Mouse (Mus musculus) heart, embryonic 16.5 days (tissue): Measurements from ENCODE around the gene C1ql2. TPM values are rescaled to one million over a fixed set of nuclear protein-coding genes. Genes with fewer than 3 reads are reported as not detected.

ENCODE experiments used
- ATAC-seq: fragments of 200-750 bp; cut with Nextera tagmentation; replicated peaks from 2 replicates; pipeline ENCODE4 v1.8.0; 2017; ENCODE audit warnings: moderate number of reproducible peaks; ENCODE audit not compliant: insufficient read depth, low FRiP score; ENCODE audit errors: extremely low read depth
- H3K27ac ChIP-seq: fragments of 300-500 bp; sonication (generic); 2 replicates; pipeline ENCODE4 v1.5.1; 2014; ENCODE audit warnings: mild to moderate bottlenecking, low read length, control low read depth, moderate library complexity
- H3K27me3 ChIP-seq: fragments of 300-500 bp; sonication (generic); 2 replicates; pipeline ENCODE4 v1.6.1; 2014; ENCODE audit warnings: low read length, mixed read lengths; ENCODE audit not compliant: control insufficient read depth, insufficient read depth
- H3K36me3 ChIP-seq: fragments of 300-500 bp; sonication (generic); 2 replicates; pipeline ENCODE4 v1.6.1; 2014; ENCODE audit not compliant: control insufficient read depth, insufficient read depth
- H3K4me1 ChIP-seq: fragments of 300-500 bp; sonication (generic); 2 replicates; pipeline ENCODE4 v1.6.1; 2014; ENCODE audit warnings: low read length, mixed read lengths; ENCODE audit not compliant: control insufficient read depth, insufficient read depth
- H3K4me2 ChIP-seq: fragments of 300-500 bp; sonication (generic); 2 replicates; pipeline ENCODE4 v1.6.1; 2014; ENCODE audit warnings: low read depth, mild to moderate bottlenecking, control low read depth, low read length
- H3K4me3 ChIP-seq: fragments of 300-500 bp; sonication (generic); 2 replicates; pipeline ENCODE4 v1.5.1; 2014; ENCODE audit warnings: mild to moderate bottlenecking, control low read depth, low read length
- H3K9ac ChIP-seq: fragments of 300-500 bp; sonication (generic); 2 replicates; pipeline ENCODE4 v1.6.1; 2014; ENCODE audit warnings: low read length, control low read depth
- H3K9me3 ChIP-seq: fragments of 300-500 bp; sonication (generic); replicated peaks from 2 replicates; pipeline ENCODE4 v1.6.1; 2016; ENCODE audit warnings: low read length; ENCODE audit not compliant: control insufficient read depth
- WGBS: fragments of 180-500 bp; shearing (Covaris S2); extraction: QIAGEN DNeasy Blood & Tissue Kit; methylation state at CpG from one replicate; pipeline ENCODE4 v1.1.7; 2014; 5-methylcytosine and 5-hydroxymethylcytosine counted together
- polyA plus RNA-seq: library from polyadenylated mRNA; unstranded; fragments of >200 nt; fragmentation: Nextera tagmentation; extraction: Ambion mirVana; gene quantifications from 2 replicates; pipeline ENCODE4 v1.2.1, GENCODE M21; 2015

Gene C1ql2
- polyA plus RNA-seq, 1 experiment from 2014 or later, result not detected

GRCm38 (mm10) chr1:120331841-120332240 is 8.5 kb upstream of the C1ql2 start:
- no peaks in the 10 kb centered on the region for H3K36me3 ChIP-seq
- ATAC-seq, result no peak
- WGBS, result 30% methylated on average over 6 of the region's 6 CpGs
- H3K9ac ChIP-seq, result no peak overlapping the region
- no peaks in the 10 kb centered on the region for H3K9me3 ChIP-seq
- H3K4me1 ChIP-seq, result no peaks in the 10 kb centered on the region
- H3K4me2 ChIP-seq, result no peak overlapping the region
- H3K4me3 ChIP-seq, result no peak overlapping the region
- H3K27ac ChIP-seq, result no peak overlapping the region
- peaks cover 17% of the 10 kb centered on the region for H3K27me3 ChIP-seq

- no peak overlapping the region for H3K9ac ChIP-seq
- WGBS, result 33% methylated on average over 7 of the region's 7 CpGs
- peaks cover 66% of the 10 kb centered on the region for H3K27me3 ChIP-seq
- ATAC-seq, result no peak
- H3K9me3 ChIP-seq, result no peaks in the 10 kb centered on the region
- no peak overlapping the region for H3K27ac ChIP-seq
- no peaks in the 10 kb centered on the region for H3K36me3 ChIP-seq
- H3K4me3 ChIP-seq, result no peak overlapping the region
- H3K4me1 ChIP-seq, result peaks cover 13% of the 10 kb centered on the region
- H3K4me2 ChIP-seq, result no peak overlapping the region
Observed at GRCm38 (mm10) chr1:120337970-120338369, 2.4 kb upstream of the C1ql2 start.

- WGBS, result under 1% methylated on average over 41 of the region's 41 CpGs
- Histone ChIP-seq H3K9me3 (no peaks in the 10 kb centered on the region), H3K27me3 (peaks cover 90% of the 10 kb centered on the region), H3K36me3 (no peaks in the 10 kb centered on the region), H3K4me3 (peak overlapping the region; percentile 40), H3K27ac (no peak overlapping the region), H3K4me1 (peaks cover 13% of the 10 kb centered on the region), H3K4me2 (peak overlapping the region; percentile 60), H3K9ac (no peak overlapping the region)
- ATAC-seq, result no peak
Observed at GRCm38 (mm10) chr1:120341172-120341675, 842 bp downstream of the C1ql2 start.

- Histone ChIP-seq H3K27me3 (peaks cover 87% of the 10 kb centered on the region), H3K4me3 (peak overlapping the region; percentile 36), H3K9ac (no peak overlapping the region), H3K4me2 (peak overlapping the region; percentile 45), H3K9me3 (no peaks in the 10 kb centered on the region), H3K4me1 (peaks cover 13% of the 10 kb centered on the region), H3K27ac (no peak overlapping the region), H3K36me3 (no peaks in the 10 kb centered on the region)
- WGBS, result 5% methylated on average over 17 of the region's 17 CpGs
- ATAC-seq, result no peak
Observed at GRCm38 (mm10) chr1:120341811-120342370, 1.5 kb downstream of the C1ql2 start.

- no peak for ATAC-seq
- peak overlapping the region; percentile 45 for H3K4me2 ChIP-seq
- WGBS, result under 1% methylated on average over 34 of the region's 34 CpGs
- no peaks in the 10 kb centered on the region for H3K36me3 ChIP-seq
- H3K9me3 ChIP-seq, result no peaks in the 10 kb centered on the region
- peaks cover 86% of the 10 kb centered on the region for H3K27me3 ChIP-seq
- H3K4me3 ChIP-seq, result peak overlapping the region; percentile 36
- H3K4me1 ChIP-seq, result peaks cover 13% of the 10 kb centered on the region
- H3K9ac ChIP-seq, result no peak overlapping the region
- no peak overlapping the region for H3K27ac ChIP-seq
Observed at GRCm38 (mm10) chr1:120342371-120342821, 2.0 kb downstream of the C1ql2 start.

GRCm38 (mm10) chr1:120345001-120345400 is 4.6 kb downstream of the C1ql2 start:
- Histone ChIP-seq H3K4me2 (no peak overlapping the region), H3K4me1 (peaks cover 13% of the 10 kb centered on the region), H3K4me3 (no peak overlapping the region), H3K27ac (no peak overlapping the region), H3K9ac (no peak overlapping the region), H3K36me3 (no peaks in the 10 kb centered on the region), H3K27me3 (peaks cover 60% of the 10 kb centered on the region), H3K9me3 (no peaks in the 10 kb centered on the region)
- WGBS, result 20% methylated on average over 7 of the region's 7 CpGs
- ATAC-seq, result no peak

- Histone ChIP-seq H3K36me3 (no peaks in the 10 kb centered on the region), H3K9me3 (no peaks in the 10 kb centered on the region), H3K4me2 (no peak overlapping the region), H3K4me1 (0 out of 2 replicates have a peak, but pooled peaks cover 3% of the 10 kb centered on the region), H3K27ac (no peak overlapping the region), H3K9ac (no peak overlapping the region), H3K27me3 (no peaks in the 10 kb centered on the region), H3K4me3 (no peak overlapping the region)
- ATAC-seq, result no peak
- 31% methylated on average over 2 of the region's 2 CpGs for WGBS
Observed at GRCm38 (mm10) chr1:120354387-120354786, 14.0 kb downstream of the C1ql2 start.

- no peaks in the 10 kb centered on the region for H3K9me3 ChIP-seq
- H3K9ac ChIP-seq, result 0 out of 2 replicates have a peak overlapping the region, but pooled peaks have one; percentile 33
- H3K27ac ChIP-seq, result no peak overlapping the region
- 0 out of 2 replicates have a peak, but pooled peaks cover 3% of the 10 kb centered on the region for H3K4me1 ChIP-seq
- peak overlapping the region; percentile 58 for H3K4me2 ChIP-seq
- H3K27me3 ChIP-seq, result no peaks in the 10 kb centered on the region
- no peaks in the 10 kb centered on the region for H3K36me3 ChIP-seq
- ATAC-seq, result 0 out of 2 replicates have a peak, but pooled peaks have one; percentile 32
- peak overlapping the region; percentile 48 for H3K4me3 ChIP-seq
- WGBS, result 10% methylated on average over 16 of the region's 16 CpGs
Observed at GRCm38 (mm10) chr1:120357371-120358274, 17.2 kb downstream of the C1ql2 start.

- Histone ChIP-seq H3K9ac (no peak overlapping the region), H3K9me3 (no peaks in the 10 kb centered on the region), H3K4me1 (no peaks in the 10 kb centered on the region), H3K27ac (no peak overlapping the region), H3K27me3 (no peaks in the 10 kb centered on the region), H3K4me3 (no peak overlapping the region), H3K4me2 (no peak overlapping the region), H3K36me3 (no peaks in the 10 kb centered on the region)
- ATAC-seq, result no peak
- WGBS, result 67% methylated on average over 1 of the region's 1 CpGs
Observed at GRCm38 (mm10) chr1:120363638-120364037, 23.3 kb downstream of the C1ql2 start.
